Comparison of ENCODE assay signal across 31 mouse cellular contexts in the genomic region with DNA sequence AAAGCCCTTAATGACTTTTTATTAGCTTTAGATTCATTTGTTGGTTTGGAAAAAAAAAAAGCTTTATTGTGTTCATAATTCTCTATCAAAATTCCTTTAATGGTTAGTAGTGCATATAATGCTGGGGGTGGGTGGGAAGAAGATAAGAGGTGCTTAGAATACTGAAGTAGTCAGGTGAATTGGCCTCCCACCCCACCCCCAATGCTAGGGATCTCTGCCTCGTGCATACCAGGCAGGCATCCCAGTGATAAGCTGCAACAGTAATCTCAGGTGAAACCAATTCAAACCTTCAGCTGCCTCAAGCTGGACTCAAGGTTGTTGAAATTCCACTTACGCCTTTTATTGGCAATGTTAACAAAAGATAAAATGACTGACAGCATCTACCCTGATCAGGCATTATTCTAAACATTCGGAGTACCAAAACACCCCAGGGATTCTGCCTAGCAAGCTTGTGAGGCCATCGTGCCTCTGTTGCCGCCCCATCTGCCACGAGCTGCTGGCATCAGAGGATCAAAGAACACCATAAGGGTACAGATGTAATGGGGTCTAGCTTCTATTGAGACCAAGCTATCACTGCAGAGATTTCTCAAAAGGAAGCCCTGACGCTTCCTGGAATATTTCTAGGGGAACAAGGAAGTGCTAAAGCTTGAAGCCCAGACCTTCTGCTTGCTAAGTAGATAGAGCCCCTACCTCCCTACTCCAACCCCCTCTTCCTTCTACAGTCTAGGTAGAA. TPM values are rescaled to one million over a fixed set of nuclear protein-coding genes. Genes with fewer than 3 reads are reported as not detected.
A peak's percentile ranks its signal among the peaks of the same experiment; 100 is the strongest.
DNase-seq lines count a peak whose midpoint lies in the region; ATAC-seq and TF ChIP-seq lines count a peak whose summit lies in the region.
"Had no signal": no experiment of that assay in that cellular context is flagged by ENCODE, and none has a peak within 500 bp of the region (broad histone marks: within the 10 kb centered on the region; RNA-seq: fewer than 3 reads in every experiment).

No protein-coding gene starts in this region.

- 43% methylated on average over 7 of the region's 7 CpGs for WGBS in forebrain, embryonic 14.5 days
- WGBS in forebrain, postnatal 0 days = 43% methylated on average over 7 of the region's 7 CpGs
- 55% methylated on average over 7 of the region's 7 CpGs for WGBS in midbrain, embryonic 11.5 days
- 40% methylated on average over 7 of the region's 7 CpGs for WGBS in midbrain, embryonic 16.5 days
- 49% methylated on average over 7 of the region's 7 CpGs for WGBS in intestine, embryonic 16.5 days

- H3K4me1 ChIP-seq in forebrain, embryonic 14.5 days (ENCODE audit: control insufficient read depth, insufficient read depth, low read length) = no peaks in the 10 kb centered on the region
- no peaks in the 10 kb centered on the region for H3K4me1 ChIP-seq in forebrain, postnatal 0 days (ENCODE audit: insufficient read depth)
- peaks cover 5% of the 10 kb centered on the region; the same call in 1 of the 2 replicates for H3K4me1 ChIP-seq in midbrain, embryonic 11.5 days (ENCODE audit: control insufficient read depth, insufficient read depth, low read length)
- no peaks in the 10 kb centered on the region for H3K4me1 ChIP-seq in midbrain, embryonic 16.5 days (ENCODE audit: control insufficient read depth, insufficient read depth, low read length)
- H3K4me1 ChIP-seq in intestine, embryonic 16.5 days (ENCODE audit: control insufficient read depth, insufficient read depth, low read length) = 0 out of 2 replicates have a peak, but pooled peaks cover 3% of the 10 kb centered on the region
- H3K4me1 ChIP-seq: embryonic facial prominence, embryonic 13.5 days; embryonic facial prominence, embryonic 15.5 days; forebrain, embryonic 15.5 days had no signal

- H3K27ac ChIP-seq in forebrain, embryonic 14.5 days (ENCODE audit: low read depth, low read length) = no peak overlapping the region
- H3K27ac ChIP-seq in forebrain, postnatal 0 days (ENCODE audit: low read depth, low read length) = no peak overlapping the region
- H3K27ac ChIP-seq in midbrain, embryonic 11.5 days (ENCODE audit: low read depth, low read length) = no peak overlapping the region
- H3K27ac ChIP-seq in midbrain, embryonic 16.5 days (ENCODE audit: low read length) = no peak overlapping the region
- H3K27ac ChIP-seq in intestine, embryonic 16.5 days (ENCODE audit: low read length) = peak overlapping the region; percentile 57
- H3K27ac ChIP-seq: embryonic facial prominence, embryonic 13.5 days; embryonic facial prominence, embryonic 15.5 days; forebrain, embryonic 10.5 days; forebrain, embryonic 12.5 days; forebrain, embryonic 15.5 days had no signal

- ATAC-seq in forebrain, embryonic 14.5 days = peak; percentile 48; the same call in 1 of the 2 replicates
- no peak for ATAC-seq in forebrain, postnatal 0 days
- no peak for ATAC-seq in midbrain, embryonic 11.5 days (ENCODE audit: low FRiP score)
- no peak for ATAC-seq in midbrain, embryonic 16.5 days
- peak; percentile 82 for ATAC-seq in intestine, embryonic 16.5 days
- ATAC-seq: activated CD4-positive, CD25-positive, alpha-beta regulatory T cell, adult 4 months; CD4-positive, CD25-positive, alpha-beta regulatory T cell, adult 4 months; forebrain, embryonic 15.5 days; Patski had no signal

- H3K4me2 ChIP-seq in forebrain, embryonic 14.5 days (ENCODE audit: low read length) = no peak overlapping the region
- H3K4me2 ChIP-seq in forebrain, postnatal 0 days (ENCODE audit: low read depth) = no peak overlapping the region
- no peak overlapping the region for H3K4me2 ChIP-seq in midbrain, embryonic 11.5 days
- no peak overlapping the region for H3K4me2 ChIP-seq in midbrain, embryonic 16.5 days (ENCODE audit: low read length)
- H3K4me2 ChIP-seq in intestine, embryonic 16.5 days (ENCODE audit: low read depth, low read length) = no peak overlapping the region
- H3K4me2 ChIP-seq: embryonic facial prominence, embryonic 13.5 days; embryonic facial prominence, embryonic 15.5 days; forebrain, embryonic 12.5 days; forebrain, embryonic 15.5 days had no signal

- no peak for TF ChIP-seq POLR2A in brain, embryonic 14.5 days (IDR thresholded peaks at IDR 0.05; ENCODE audit: borderline replicate concordance, extremely low read depth, insufficient read depth, insufficient read length, poor library complexity, severe bottlenecking)

- H3K9ac ChIP-seq in forebrain, embryonic 14.5 days (ENCODE audit: low read length) = no peak overlapping the region
- H3K9ac ChIP-seq in forebrain, postnatal 0 days = no peak overlapping the region
- H3K9ac ChIP-seq in midbrain, embryonic 11.5 days (ENCODE audit: low read length) = no peak overlapping the region
- no peak overlapping the region for H3K9ac ChIP-seq in midbrain, embryonic 16.5 days (ENCODE audit: low read depth, low read length)
- no peak overlapping the region for H3K9ac ChIP-seq in intestine, embryonic 16.5 days (ENCODE audit: low read depth, low read length)
- H3K9ac ChIP-seq: embryonic facial prominence, embryonic 13.5 days; embryonic facial prominence, embryonic 15.5 days; forebrain, embryonic 12.5 days; forebrain, embryonic 15.5 days had no signal

- intact Hi-C loops in heart, postnatal 36 days (cut with DNase I) = no loop called here

- DNase-seq in forebrain, embryonic 14.5 days (ENCODE audit: low spot score) = no peak
- no peak for DNase-seq in forebrain, postnatal 0 days
- DNase-seq in midbrain, embryonic 11.5 days (ENCODE audit: low spot score, missing footprints) = peak; percentile 57
- DNase-seq in brain, embryonic 14.5 days (ENCODE audit: low read depth) = peak; percentile 37
- DNase-seq in heart, postnatal 36 days = no peak
- DNase-seq: adrenal gland, adult 8-10 months; adrenal gland, postnatal 14 days; adrenal gland, postnatal 36 days; B cell, adult 2 months; cerebellum, adult 11 months; cerebellum, adult 18-20 months; cerebellum, adult 8-10 months; cerebellum, adult 9-11 months; cerebellum, postnatal 14 days; cerebellum, postnatal 36 days; embryo, embryonic 11 days had no signal

- no peaks in the 10 kb centered on the region for H3K36me3 ChIP-seq in forebrain, embryonic 14.5 days (ENCODE audit: control insufficient read depth, insufficient read depth, low read length)
- no peaks in the 10 kb centered on the region for H3K36me3 ChIP-seq in forebrain, postnatal 0 days (ENCODE audit: insufficient read depth)
- no peaks in the 10 kb centered on the region for H3K36me3 ChIP-seq in midbrain, embryonic 11.5 days (ENCODE audit: control insufficient read depth, insufficient read depth, low read length)
- no peaks in the 10 kb centered on the region for H3K36me3 ChIP-seq in midbrain, embryonic 16.5 days (ENCODE audit: control insufficient read depth, insufficient read depth, low read length)
- no peaks in the 10 kb centered on the region for H3K36me3 ChIP-seq in intestine, embryonic 16.5 days (ENCODE audit: control insufficient read depth, insufficient read depth, low read length)
- H3K36me3 ChIP-seq: embryonic facial prominence, embryonic 15.5 days; forebrain, embryonic 10.5 days; forebrain, embryonic 12.5 days; forebrain, embryonic 15.5 days; G1E had no signal

- no peak for TF ChIP-seq CTCF in forebrain, postnatal 0 days (IDR thresholded peaks at IDR 0.05; ENCODE audit: low read depth)
- no peak for TF ChIP-seq CTCF in brain, embryonic 14.5 days (IDR thresholded peaks at IDR 0.05; ENCODE audit: borderline replicate concordance, extremely low read depth, insufficient read depth, insufficient read length)

- H3K4me3 ChIP-seq in forebrain, embryonic 14.5 days (ENCODE audit: low read depth, low read length) = no peak overlapping the region
- H3K4me3 ChIP-seq in forebrain, postnatal 0 days (ENCODE audit: low read depth, low read length) = no peak overlapping the region
- H3K4me3 ChIP-seq in midbrain, embryonic 11.5 days (ENCODE audit: low read depth, low read length) = no peak overlapping the region
- H3K4me3 ChIP-seq in midbrain, embryonic 16.5 days (ENCODE audit: low read depth, low read length) = no peak overlapping the region
- H3K4me3 ChIP-seq in intestine, embryonic 16.5 days (ENCODE audit: low read length) = no peak overlapping the region
- H3K4me3 ChIP-seq: embryonic facial prominence, embryonic 13.5 days; embryonic facial prominence, embryonic 15.5 days; erythroblast, embryonic 14.5 days; forebrain, embryonic 10.5 days; forebrain, embryonic 12.5 days; forebrain, embryonic 15.5 days had no signal

- no peaks in the 10 kb centered on the region for H3K27me3 ChIP-seq in forebrain, embryonic 14.5 days (replicated peaks; ENCODE audit: control insufficient read depth, insufficient read depth, low read length)
- no peaks in the 10 kb centered on the region for H3K27me3 ChIP-seq in forebrain, postnatal 0 days (ENCODE audit: insufficient read depth, low read length)
- no peaks in the 10 kb centered on the region for H3K27me3 ChIP-seq in midbrain, embryonic 11.5 days (ENCODE audit: control insufficient read depth, insufficient read depth, low read length)
- no peaks in the 10 kb centered on the region for H3K27me3 ChIP-seq in midbrain, embryonic 16.5 days (ENCODE audit: control insufficient read depth, insufficient read depth, low read depth, low read length)
- H3K27me3 ChIP-seq in intestine, embryonic 16.5 days (replicated peaks; ENCODE audit: control insufficient read depth, insufficient read depth, low read length) = no peaks in the 10 kb centered on the region
- H3K27me3 ChIP-seq: CH12.LX; embryonic facial prominence, embryonic 13.5 days; embryonic facial prominence, embryonic 15.5 days; forebrain, embryonic 12.5 days; forebrain, embryonic 15.5 days; Patski had no signal

- no peaks in the 10 kb centered on the region for H3K9me3 ChIP-seq in forebrain, embryonic 14.5 days (replicated peaks; ENCODE audit: control insufficient read depth, low read length)
- no peaks in the 10 kb centered on the region for H3K9me3 ChIP-seq in forebrain, postnatal 0 days (ENCODE audit: low read length)
- no peaks in the 10 kb centered on the region for H3K9me3 ChIP-seq in midbrain, embryonic 11.5 days (ENCODE audit: control insufficient read depth, low read length)
- H3K9me3 ChIP-seq in midbrain, embryonic 16.5 days (replicated peaks; ENCODE audit: control insufficient read depth, low read length, poor library complexity, severe bottlenecking) = no peaks in the 10 kb centered on the region
- H3K9me3 ChIP-seq in intestine, embryonic 16.5 days (ENCODE audit: control insufficient read depth, low read length) = no peaks in the 10 kb centered on the region
- H3K9me3 ChIP-seq: embryonic facial prominence, embryonic 13.5 days; embryonic facial prominence, embryonic 15.5 days; forebrain, embryonic 10.5 days; forebrain, embryonic 12.5 days; forebrain, embryonic 15.5 days; G1E had no signal

RNA-seq across cellular contexts. Expression of a gene that starts 19.3 kb away (rescaled TPM):
- 9.7 and 9.9 TPM in 2 replicates for polyA plus RNA-seq in forebrain, embryonic 14.5 days (2014; fragmentation: Nextera tagmentation; extraction: Ambion mirVana)
- total RNA-seq in forebrain, postnatal 0 days (2014; rRNA removed) = 7.1 and 8.6 TPM in 2 replicates
- polyA plus RNA-seq in forebrain, postnatal 0 days (2015; fragmentation: Nextera tagmentation; extraction: Ambion mirVana) = 8.7 and 9.0 TPM in 2 replicates
- 11.2 and 12.8 TPM in 2 replicates for polyA plus RNA-seq in midbrain, embryonic 11.5 days (2014; fragmentation: Nextera tagmentation; extraction: Ambion mirVana)
- polyA plus RNA-seq in midbrain, embryonic 16.5 days (2015; fragmentation: Nextera tagmentation; extraction: Ambion mirVana) = 6.7 TPM in 2 replicates
- polyA plus RNA-seq in brain, embryonic 14.5 days (2012; rRNA removed) = 7.0 and 7.4 TPM in 2 replicates
- 21.4 and 22.1 TPM in 2 replicates for polyA plus RNA-seq in intestine, embryonic 16.5 days (2015; fragmentation: Nextera tagmentation; extraction: Ambion mirVana)
- total RNA-seq in heart, postnatal 36 days (2021) = 10 to 100 TPM; 64.8 to 68.8 TPM
- total RNA-seq: G1E had no signal
- polyA plus RNA-seq: G1E had no signal

RNA-seq across cellular contexts. Expression of a gene that starts 54.9 kb away (rescaled TPM):
- 0.37 TPM in 1 of 2 replicates, not detected in the other for polyA plus RNA-seq in forebrain, embryonic 14.5 days (2014; fragmentation: Nextera tagmentation; extraction: Ambion mirVana)
- not detected in 2 replicates for total RNA-seq in forebrain, postnatal 0 days (2014; rRNA removed)
- not detected in 2 replicates for polyA plus RNA-seq in forebrain, postnatal 0 days (2015; fragmentation: Nextera tagmentation; extraction: Ambion mirVana)
- polyA plus RNA-seq in midbrain, embryonic 11.5 days (2014; fragmentation: Nextera tagmentation; extraction: Ambion mirVana) = 0.32 and 0.36 TPM in 2 replicates
- 0.14 TPM in 1 of 2 replicates, not detected in the other for polyA plus RNA-seq in midbrain, embryonic 16.5 days (2015; fragmentation: Nextera tagmentation; extraction: Ambion mirVana)
- 0.61 and 1.2 TPM in 2 replicates for polyA plus RNA-seq in brain, embryonic 14.5 days (2012; rRNA removed)
- 9.1 and 11.2 TPM in 2 replicates for polyA plus RNA-seq in intestine, embryonic 16.5 days (2015; fragmentation: Nextera tagmentation; extraction: Ambion mirVana)
- not detected for total RNA-seq in heart, postnatal 36 days (2021)
- total RNA-seq: adrenal gland, adult 18-20 months; adrenal gland, adult 8-10 months; adrenal gland, postnatal 14 days; adrenal gland, postnatal 36 days; CH12.LX; common myeloid progenitor, adult 5-6 weeks; G1E had no signal
- polyA plus RNA-seq: activated CD4-positive, CD25-positive, alpha-beta regulatory T cell, adult 4 months; CD4-positive, CD25-positive, alpha-beta regulatory T cell, adult 4 months; embryonic facial prominence, embryonic 13.5 days; embryonic facial prominence, embryonic 15.5 days; erythroblast, embryonic 14.5 days; forebrain, embryonic 10.5 days; G1E; Patski had no signal

Comparison
In these comparisons a context has a peak if more than half of its experiments do, and no peak if none do; other contexts are left out.
1. ATAC-seq: peak in forebrain, embryonic 14.5 days (single experiment) and intestine, embryonic 16.5 days (single experiment); none in forebrain, postnatal 0 days (single experiment), midbrain, embryonic 11.5 days (single experiment) and midbrain, embryonic 16.5 days (single experiment).
2. DNase-seq: peak in midbrain, embryonic 11.5 days (single experiment) and brain, embryonic 14.5 days (single experiment); none in forebrain, embryonic 14.5 days (single experiment), forebrain, postnatal 0 days (single experiment) and heart, postnatal 36 days (0 of 2).